Mouse (Mus musculus): ENCODE data around the gene Prok1. TPM values are rescaled to one million over a fixed set of nuclear protein-coding genes. Genes with fewer than 3 reads are reported as not detected.

Prok1 gene
- polyA plus RNA-seq, 1 experiment from 2014 or later = not detected

DNA sequence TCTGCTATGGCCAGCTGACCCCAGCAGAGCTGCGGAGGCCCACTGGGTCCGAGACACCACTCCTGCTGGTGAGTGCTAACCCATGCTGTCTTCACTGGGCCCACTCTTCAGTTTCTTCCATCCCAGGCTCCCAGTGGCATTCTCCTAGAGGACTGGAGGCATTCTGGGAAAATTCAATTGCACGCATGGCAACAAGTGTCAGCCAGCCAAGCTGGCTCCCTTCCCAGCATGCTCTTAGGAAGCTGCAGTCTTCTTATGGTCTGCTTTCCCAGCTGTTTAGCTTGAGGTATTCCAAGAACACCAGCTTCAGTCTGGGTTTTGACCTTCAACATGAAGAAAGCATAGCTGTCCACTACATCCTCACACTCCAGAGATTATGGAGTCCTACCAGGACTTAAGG, 56.3 kb downstream of the Prok1 start:
- Histone ChIP-seq H3K9me3 (no peaks in the 10 kb centered on the region), H3K4me3 (no peak overlapping the region), H3K27me3 (no peaks in the 10 kb centered on the region), H3K36me3 (no peaks in the 10 kb centered on the region), H3K4me1 (no peaks in the 10 kb centered on the region), H3K4me2 (replicated peaks) (no peak overlapping the region), H3K27ac (no peak overlapping the region), H3K9ac (no peak overlapping the region)
- 86% methylated on average over 3 of the region's 3 CpGs for WGBS
- no peak for ATAC-seq (ENCODE audit: insufficient number of reproducible peaks, insufficient read depth, low FRiP score, low TSS enrichment)

Other genes with a start within 250 kb of the Prok1 start
- gene Kcna3, start 203.5 kb downstream of the Prok1 start, polyA plus RNA-seq (2016; fragmentation: Nextera tagmentation; extraction: Ambion mirVana) = 3.6 and 4.1 TPM in 2 replicates
- 0.10 and 0.13 TPM in 2 replicates for gene Kcna2, start 138.6 kb downstream of the Prok1 start, polyA plus RNA-seq (2016; fragmentation: Nextera tagmentation; extraction: Ambion mirVana)
- gene Kcna10, start 56.7 kb downstream of the Prok1 start, polyA plus RNA-seq (2016; fragmentation: Nextera tagmentation; extraction: Ambion mirVana) = not detected in 2 replicates
- 0.17 TPM in 1 of 2 replicates, not detected in the other for gene Cym, start 18.0 kb downstream of the Prok1 start, polyA plus RNA-seq (2016; fragmentation: Nextera tagmentation; extraction: Ambion mirVana)
- gene A630076J17Rik, start 9.1 kb downstream of the Prok1 start, polyA plus RNA-seq (2016; fragmentation: Nextera tagmentation; extraction: Ambion mirVana) = not detected in 2 replicates
- 167 and 174 TPM in 2 replicates for gene Lamtor5, start 39.2 kb upstream of the Prok1 start, polyA plus RNA-seq (2016; fragmentation: Nextera tagmentation; extraction: Ambion mirVana)
- 5.4 and 6.9 TPM in 2 replicates for gene Slc16a4, start 51.5 kb upstream of the Prok1 start, polyA plus RNA-seq (2016; fragmentation: Nextera tagmentation; extraction: Ambion mirVana)
- gene Rbm15, start 94.0 kb upstream of the Prok1 start, polyA plus RNA-seq (2016; fragmentation: Nextera tagmentation; extraction: Ambion mirVana) = 17.0 and 17.9 TPM in 2 replicates
- gene Kcnc4, start 219.8 kb upstream of the Prok1 start, polyA plus RNA-seq (2016; fragmentation: Nextera tagmentation; extraction: Ambion mirVana) = 0.23 TPM in 2 replicates

Measured in embryonic facial prominence, embryonic 12.5 days (tissue).